Mouse (Mus musculus) small intestine, adult 10 weeks (tissue): ENCODE measurements around the gene Orc2. TPM values are rescaled to one million over a fixed set of nuclear protein-coding genes. Genes with fewer than 3 reads are reported as not detected.

Experiments
- polyA plus RNA-seq: library from polyadenylated mRNA; stranded (reverse); fragments of 350-450 nt; fragmentation: Illumina TruSeq; extraction: RNeasy Lipid Tissue Mini Kit (QIAGEN cat#74804); gene quantifications from one replicate; pipeline ENCODE4 v1.2.3, GENCODE M21; 2014; ENCODE audit warnings: low replicate concordance

Orc2 gene
- polyA plus RNA-seq, result 33.7 TPM

GRCm38 (mm10) chr1:58504577-58505254, at the start of gene Orc2:
Gene Orc2 (minus strand): TSS chr1:58505109.

GRCm38 (mm10) chr1:58445143-58445722, 59.7 kb downstream of the Orc2 start, which contains the start of the genes Nif3l1 and Ppil3:
Gene Nif3l1 (plus strand): TSS chr1:58445151.
Gene Ppil3 (minus strand): TSS chr1:58445486.

GRCm38 (mm10) chr1:58423371-58424248, 81.3 kb downstream of the Orc2 start, which contains the start of gene Clk1:
Gene Clk1 (minus strand): TSS chr1:58424066.

Other genes with a start within 250 kb of the Orc2 start
- gene Aox2, start 226.8 kb downstream of the Orc2 start, polyA plus RNA-seq, result 0.07 TPM
- 401 TPM for gene Bzw1, start 112.2 kb downstream of the Orc2 start, polyA plus RNA-seq
- gene Clk1, start 81.0 kb downstream of the Orc2 start, polyA plus RNA-seq, result 711 TPM
- 21.9 TPM for gene Nif3l1, start 60.0 kb downstream of the Orc2 start, polyA plus RNA-seq
- 73.4 TPM for gene Ppil3, start 59.6 kb downstream of the Orc2 start, polyA plus RNA-seq
- gene Fam126b, start 81.2 kb upstream of the Orc2 start, polyA plus RNA-seq, result 52.1 TPM
- 79.7 TPM for gene Ndufb3, start 81.3 kb upstream of the Orc2 start, polyA plus RNA-seq
- 39.4 TPM for gene Als2cr12, start 190.9 kb upstream of the Orc2 start, polyA plus RNA-seq
- gene Cflar, start 206.4 kb upstream of the Orc2 start, polyA plus RNA-seq, result 112 TPM